Mouse (Mus musculus) lung, postnatal 0 days (tissue): ENCODE data around the gene Wnt10a.

ENCODE experiments used
- CTCF ChIP-seq: IDR thresholded peaks from 2 replicates; pipeline ENCODE4 v1.5.1; 2016; ENCODE audit warnings: antibody characterized with exemption, mild to moderate bottlenecking
- EP300 ChIP-seq: IDR thresholded peaks from 2 replicates; pipeline ENCODE4 v1.6.1; 2016; ENCODE audit warnings: antibody characterized with exemption, mild to moderate bottlenecking, control low read depth

- TF ChIP-seq CTCF, result no peak
- TF ChIP-seq EP300, result no peak
These were observed 7.8 kb upstream of the Wnt10a start for GRCm38 (mm10) chr1:74783554-74783953.
